Mouse (Mus musculus): Measurements from ENCODE around the gene Ppm1j.

GRCm38 (mm10) chr3:104785284-104785683 lies 4.4 kb downstream of the Ppm1j start:
- TF ChIP-seq USF1 (IDR thresholded peaks at IDR 0.05; ENCODE audit: low read depth) (no peak), POLR2A (IDR thresholded peaks at IDR 0.05; ENCODE audit: insufficient read length, low read depth) (no peak), MYOG (IDR thresholded peaks at IDR 0.05; ENCODE audit: control insufficient read depth in 1 of 3, insufficient read depth in 1 of 3, insufficient read length in 2 of 3, low read depth in 2 of 3) (no peak), POLR2AphosphoS2 (IDR thresholded peaks at IDR 0.05; ENCODE audit: insufficient read length, low read depth) (no peak), MAX (IDR thresholded peaks at IDR 0.05; ENCODE audit: low read depth) (no peak), E2F4 (IDR thresholded peaks at IDR 0.05; ENCODE audit: insufficient read depth) (no peak), TCF3 (IDR thresholded peaks at IDR 0.05; ENCODE audit: insufficient read length, low read depth) (no peak), MYOD1 (IDR thresholded peaks at IDR 0.05; ENCODE audit: control insufficient read depth in 1 of 3, insufficient read length in 2 of 3, low read depth in 2 of 3) (no peak)

All from myocyte (in vitro differentiated cells).